Mouse (Mus musculus): ENCODE measurements around the gene Sumf1.

GRCm38 (mm10) chr6:108095445-108095844, 89.9 kb downstream of the Sumf1 start:
- no peak for TF ChIP-seq CTCF (IDR thresholded peaks at IDR 0.05; ENCODE audit: extremely low read depth, insufficient read depth, insufficient read length, insufficient replicate concordance)
- no peak for TF ChIP-seq POLR2A (IDR thresholded peaks at IDR 0.05; ENCODE audit: low read depth, low read length)

All from spleen, adult 2 months (tissue).